Mouse (Mus musculus): ENCODE data around the gene Fam25c.

Gene Fam25c

GRCm38 (mm10) chr14:34355301-34355700 is at the start of gene Fam25c:
Fam25c (minus strand) TSS chr14:34355433.
- no peak for DNase-seq (ENCODE audit: low read depth, low spot score)

DNA sequence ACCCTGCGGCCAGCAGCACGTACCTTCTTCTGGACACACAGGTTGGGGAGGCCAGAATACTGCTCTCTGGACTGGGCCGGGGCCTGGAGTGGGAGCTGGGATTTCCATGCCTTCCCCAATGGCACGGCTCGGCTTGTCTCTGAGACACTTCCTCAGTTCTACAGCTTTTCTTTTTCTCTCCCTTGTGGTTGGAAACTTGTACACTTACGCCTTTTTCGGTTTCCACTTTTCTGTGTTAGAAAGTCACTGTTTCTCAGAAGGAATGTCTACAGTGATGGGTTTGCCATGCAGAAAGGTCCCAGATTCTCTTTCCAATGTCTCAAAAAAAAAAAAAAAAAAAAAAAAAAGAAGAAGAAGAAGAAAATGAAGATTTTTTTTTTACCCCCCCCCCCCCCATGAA is 48.2 kb upstream of the Fam25c start:
- DNase-seq (ENCODE audit: low read depth, low spot score): no peak

GRCm38 (mm10) chr14:34402871-34403270 is 47.6 kb upstream of the Fam25c start:
- no peak for DNase-seq (ENCODE audit: low read depth, low spot score)

DNA sequence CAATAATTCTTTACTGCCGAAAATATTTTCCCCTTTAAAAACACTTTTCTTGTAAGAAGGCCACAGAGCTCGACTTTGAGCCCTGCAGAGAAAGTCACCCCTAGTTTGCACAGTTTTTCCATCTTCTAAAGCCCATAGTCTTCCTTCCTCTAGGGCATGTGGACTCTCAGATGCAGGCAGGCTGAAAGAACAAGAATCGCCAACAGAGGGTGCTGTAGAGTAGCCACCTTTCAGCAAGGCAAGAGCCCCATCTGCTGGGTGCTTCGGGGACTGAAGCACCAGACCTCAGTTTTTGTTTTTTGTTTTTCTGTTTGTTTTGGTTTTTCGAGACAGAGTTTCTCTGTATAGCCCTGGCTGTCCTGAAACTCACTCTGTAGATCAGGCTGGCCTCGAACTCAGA is 45.9 kb upstream of the Fam25c start:
- DNase-seq (ENCODE audit: low read depth, low spot score): peak; percentile 89

GRCm38 (mm10) chr14:34400021-34400420 is 44.8 kb upstream of the Fam25c start:
- peak; percentile 44 for DNase-seq (ENCODE audit: low read depth, low spot score)

DNA sequence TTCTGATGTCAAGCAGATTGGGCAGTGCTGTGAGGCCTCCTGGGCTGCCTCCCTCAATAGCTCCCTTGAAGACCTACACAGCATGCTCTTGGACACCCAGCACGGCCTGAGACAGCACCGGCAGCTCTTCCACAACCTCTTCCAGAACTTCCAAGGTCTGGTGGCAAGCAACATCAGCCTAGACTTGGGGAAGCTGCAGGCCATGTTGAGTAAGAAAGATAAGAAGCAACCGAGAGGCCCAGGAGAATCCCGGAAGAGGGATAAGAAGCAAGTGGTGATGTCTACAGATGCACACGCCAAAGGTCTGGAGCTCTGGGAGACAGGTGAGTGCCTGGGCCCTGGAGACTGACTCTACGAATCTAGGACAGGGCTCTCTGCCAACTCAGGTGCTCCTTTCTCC is 44.1 kb upstream of the Fam25c start:
- no peak for DNase-seq (ENCODE audit: low read depth, low spot score)

GRCm38 (mm10) chr14:34398901-34399300 is 43.7 kb upstream of the Fam25c start:
- DNase-seq (ENCODE audit: low read depth, low spot score): no peak

GRCm38 (mm10) chr14:34397871-34398270 is 42.6 kb upstream of the Fam25c start:
- no peak for DNase-seq (ENCODE audit: low read depth, low spot score)

- DNase-seq (ENCODE audit: low read depth, low spot score): no peak
Measured at GRCm38 (mm10) chr14:34393295-34393694, 38.1 kb upstream of the Fam25c start.

DNA sequence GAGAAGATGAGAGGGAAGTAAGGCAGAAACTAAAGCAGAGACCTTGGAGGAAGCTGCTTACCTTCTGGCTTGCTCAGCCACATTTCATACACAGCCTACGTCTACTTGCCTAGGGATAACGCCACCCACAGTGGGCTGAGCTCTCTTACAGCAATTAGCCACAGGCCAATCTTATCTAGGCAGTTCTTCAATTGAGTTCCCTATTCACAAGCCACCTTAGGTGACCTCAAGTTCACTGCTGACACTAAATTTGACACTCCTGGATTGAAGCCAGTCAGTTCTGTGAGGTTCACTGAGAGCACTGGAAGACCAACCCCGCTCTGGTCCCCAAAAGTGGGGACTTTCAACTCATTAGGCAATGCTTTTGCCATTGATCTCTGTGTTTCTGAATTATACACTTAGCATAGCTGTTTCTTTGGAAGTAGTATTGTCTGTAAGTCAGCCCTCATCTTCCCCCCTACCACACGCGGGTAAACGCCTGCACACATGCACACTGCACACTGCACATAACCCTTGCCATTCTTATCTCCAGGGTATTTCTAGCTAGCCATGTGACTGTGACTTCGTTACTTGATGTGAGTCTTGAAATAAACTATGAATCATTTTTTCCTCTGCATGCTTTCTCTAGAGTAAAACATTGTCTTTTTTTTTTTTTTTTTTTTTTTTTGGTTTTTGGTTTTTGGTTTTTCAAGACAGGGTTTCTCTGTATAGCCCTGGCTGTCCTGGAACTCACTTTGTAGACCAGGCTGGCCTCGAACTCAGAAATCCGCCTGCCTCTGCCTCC is 27.9 kb upstream of the Fam25c start:
- DNase-seq (ENCODE audit: low read depth, low spot score): no peak

DNA sequence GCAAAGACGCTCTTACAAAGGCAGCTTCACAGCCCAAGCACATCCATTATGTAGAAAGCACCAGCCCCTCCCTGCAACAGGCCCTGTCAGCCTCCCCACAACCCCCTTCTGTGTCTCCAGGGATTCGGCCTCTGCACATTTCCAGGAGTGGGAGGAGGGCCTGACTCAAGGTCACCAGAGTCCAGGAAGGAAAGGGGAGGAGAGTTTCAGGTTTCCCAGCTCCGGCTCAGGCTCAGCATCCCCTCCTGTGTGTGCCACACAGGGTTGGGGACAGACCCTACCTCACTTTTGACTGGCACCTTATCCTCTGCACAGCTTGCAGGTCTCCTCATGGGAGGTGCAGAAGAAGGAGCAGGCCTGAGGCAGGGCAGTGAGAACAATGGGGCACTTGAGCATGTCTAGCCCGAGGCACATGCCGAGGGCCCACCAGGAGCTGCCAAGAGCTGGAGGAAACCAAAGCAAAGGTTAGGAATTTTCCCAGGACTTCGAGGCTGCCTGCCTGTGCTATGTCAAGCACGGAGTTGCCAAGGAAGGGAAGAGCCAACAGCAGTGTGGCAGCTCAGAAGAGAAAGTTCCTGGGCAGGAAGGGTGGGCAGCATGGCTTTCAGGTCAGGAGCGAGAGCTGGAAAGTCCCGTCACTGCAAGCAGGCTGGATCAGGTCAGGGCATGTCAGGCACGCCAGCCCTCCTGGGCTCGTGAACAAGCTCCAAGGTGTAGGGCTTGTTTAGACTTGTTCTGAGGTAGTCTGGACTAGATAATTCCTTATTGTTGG is 23.5 kb upstream of the Fam25c start:
- DNase-seq (ENCODE audit: low read depth, low spot score): peak; percentile 93

DNA sequence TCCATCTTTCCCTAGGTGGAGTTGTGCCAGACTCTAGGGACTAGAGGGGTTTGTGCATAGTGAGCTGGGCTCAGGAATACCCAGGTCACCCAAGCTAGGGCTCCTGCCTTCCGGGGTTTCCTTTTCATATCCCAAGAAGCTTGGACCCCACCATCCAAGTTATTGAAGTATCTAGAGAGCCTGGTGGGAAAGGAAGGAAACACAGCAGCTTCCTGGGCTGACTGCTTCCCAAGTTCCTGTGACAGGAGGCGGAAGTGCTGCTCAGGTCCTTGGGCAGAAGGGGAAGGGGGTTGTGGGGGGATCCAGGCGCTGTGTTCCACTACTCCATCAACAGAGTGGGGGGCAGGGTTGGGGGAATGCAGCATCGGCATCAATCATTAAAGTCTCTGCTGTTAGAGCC is 21.9 kb upstream of the Fam25c start:
- no peak for DNase-seq (ENCODE audit: low read depth, low spot score)

DNA sequence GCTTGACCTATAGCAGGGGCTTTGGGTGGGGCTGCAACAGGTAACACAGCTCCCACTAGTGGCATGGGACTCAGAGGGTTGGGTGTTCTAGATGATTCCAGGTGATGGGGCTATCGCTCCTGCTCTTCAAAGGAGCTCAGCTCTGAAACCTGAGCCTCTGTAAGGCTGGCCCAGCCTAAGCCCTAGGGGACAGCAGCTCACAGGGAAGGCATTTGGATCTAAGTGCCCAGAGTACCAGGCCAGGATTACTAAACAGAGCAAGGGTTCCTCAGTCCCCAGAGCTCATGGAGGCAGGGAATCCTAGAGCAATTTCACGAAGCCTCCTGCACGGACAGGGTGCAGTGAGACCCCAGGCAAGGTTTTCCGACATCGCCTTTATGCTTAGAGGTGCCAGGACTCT is 20.7 kb upstream of the Fam25c start:
- no peak for DNase-seq (ENCODE audit: low read depth, low spot score)

GRCm38 (mm10) chr14:34375415-34375904 is 20.2 kb upstream of the Fam25c start, which contains the start of gene Mmrn2:
Mmrn2 (plus strand) TSS chr14:34375465.
- no peak for DNase-seq (ENCODE audit: low read depth, low spot score)

GRCm38 (mm10) chr14:34374577-34374976 is 19.3 kb upstream of the Fam25c start, which contains the start of gene Sncg:
Sncg (minus strand) TSS chr14:34374789.
- no peak for DNase-seq (ENCODE audit: low read depth, low spot score)

- no peak for DNase-seq (ENCODE audit: low read depth, low spot score)
Measured at GRCm38 (mm10) chr14:34373581-34373980, 18.3 kb upstream of the Fam25c start.

DNA sequence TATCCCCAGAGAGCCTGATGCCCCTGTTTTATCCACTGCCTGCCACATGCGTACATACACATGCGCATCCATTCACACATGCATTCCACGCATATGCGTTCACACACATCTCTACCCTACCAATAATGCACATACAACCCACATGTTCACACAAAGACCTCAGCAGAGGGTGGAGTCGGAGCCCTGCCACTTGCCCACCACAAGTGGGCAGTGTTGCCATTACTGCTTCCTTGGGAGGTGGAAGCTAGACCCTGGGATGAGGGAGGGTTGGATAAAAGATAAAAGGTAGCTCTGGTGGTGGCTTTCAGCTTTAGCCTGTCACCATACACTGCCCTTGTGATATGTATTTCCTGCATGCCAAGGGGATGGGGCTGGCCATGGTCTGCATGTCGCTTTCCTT is 17.4 kb upstream of the Fam25c start:
- peak; percentile 75 for DNase-seq (ENCODE audit: low read depth, low spot score)

DNA sequence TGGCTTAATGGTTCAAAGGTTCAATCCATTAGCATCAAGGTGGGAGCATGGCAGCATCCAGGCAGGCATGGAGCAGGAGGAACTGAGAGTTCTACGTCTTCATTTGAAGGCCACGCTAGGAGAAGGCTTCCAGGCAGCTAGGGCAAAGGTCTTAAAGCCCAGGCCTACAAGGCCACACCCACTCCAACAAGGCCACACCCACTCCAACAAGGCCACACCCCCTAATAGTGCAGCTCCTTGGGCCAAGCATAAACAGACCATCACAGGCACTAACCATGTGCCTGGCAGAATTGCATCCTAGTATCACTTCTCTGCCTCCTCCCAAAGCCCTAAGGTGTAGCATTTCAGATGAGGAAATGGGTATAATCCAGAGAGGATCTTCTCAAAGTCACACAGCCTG is 16.5 kb upstream of the Fam25c start:
- DNase-seq (ENCODE audit: low read depth, low spot score): no peak

- DNase-seq (ENCODE audit: low read depth, low spot score): no peak
Measured at GRCm38 (mm10) chr14:34370921-34371320, 15.7 kb upstream of the Fam25c start.

DNA sequence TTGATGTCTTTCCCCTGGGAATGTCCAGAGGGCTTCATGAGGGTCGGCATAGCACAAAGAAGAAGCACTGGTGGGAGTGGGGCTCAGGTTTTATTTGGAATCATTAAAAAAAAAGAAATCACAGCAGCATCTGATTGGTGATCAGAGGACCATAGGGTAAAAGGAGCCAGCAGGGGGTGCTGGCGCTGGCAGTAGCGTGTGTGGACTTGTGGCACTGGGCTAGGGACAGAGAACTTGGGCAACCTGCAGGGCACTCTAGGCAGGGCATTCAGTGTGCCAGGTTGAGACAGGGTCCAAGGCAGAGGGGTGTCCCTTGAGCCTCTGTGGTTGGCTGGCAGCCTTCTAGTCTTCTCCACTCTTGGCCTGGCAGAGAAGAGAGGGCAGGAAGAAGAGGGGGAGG is 15.0 kb upstream of the Fam25c start:
- DNase-seq (ENCODE audit: low read depth, low spot score): no peak

GRCm38 (mm10) chr14:34365147-34365507 is 9.9 kb upstream of the Fam25c start:
- DNase-seq (ENCODE audit: low read depth, low spot score): peak; percentile 55

DNA sequence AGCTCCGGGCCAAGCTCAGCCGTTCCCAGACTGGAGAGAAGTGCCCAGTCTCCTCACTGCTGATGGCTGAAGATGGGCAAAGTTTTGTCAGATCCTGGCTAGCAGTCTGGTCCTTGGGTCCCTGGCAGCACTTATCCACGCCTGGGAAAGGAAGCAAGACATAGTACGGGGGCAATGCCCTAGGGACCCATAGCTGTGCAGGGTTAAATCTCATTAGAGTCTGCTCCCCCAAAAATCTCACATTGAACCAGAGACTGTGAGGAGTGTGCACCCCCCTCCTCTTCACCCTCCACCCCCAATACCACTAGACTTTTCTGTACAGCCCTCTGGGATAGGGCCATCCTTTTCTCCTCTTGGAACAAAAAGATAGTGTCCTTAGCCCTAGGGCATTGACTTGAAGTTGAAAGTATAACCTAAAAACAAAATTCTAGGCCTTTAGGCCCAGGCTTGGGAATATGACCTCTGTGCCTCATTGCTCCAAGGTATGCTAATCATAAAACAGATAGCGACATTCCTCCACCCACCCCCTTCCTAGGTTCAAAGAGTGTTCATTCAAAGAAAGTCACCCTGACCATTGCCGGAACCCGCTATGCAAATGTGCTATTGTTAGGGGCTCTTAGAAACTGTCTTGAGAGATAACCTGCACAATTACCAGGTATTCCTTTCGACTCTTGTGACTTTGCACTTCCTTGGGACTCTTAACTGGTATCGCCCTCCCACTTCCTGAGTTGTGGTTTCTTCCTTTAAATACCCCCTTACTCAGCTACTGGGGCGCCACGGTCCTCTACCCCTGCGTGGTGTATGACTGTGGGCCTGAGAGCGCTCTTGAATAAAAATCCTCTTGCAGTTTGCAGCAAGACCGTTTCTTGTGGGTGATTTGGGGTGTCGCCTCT is 9.3 kb upstream of the Fam25c start:
- DNase-seq (ENCODE audit: low read depth, low spot score): peak; percentile 57
